Mouse (Mus musculus) CH12.LX (cell line): Measurements from ENCODE around the gene Mon2. TPM values are rescaled to one million over a fixed set of nuclear protein-coding genes. Genes with fewer than 3 reads are reported as not detected.
"Not testable (repeated sequence)": the region's sequence is repeated elsewhere in the genome, so short reads cannot be mapped to it uniquely, and the experiment has no call there.

Experiments
- DNase-seq: peaks from one replicate; pipeline ENCODE4 v3.0.0-alpha.2; 2013; ENCODE audit errors: extremely low read depth
- H3K27ac ChIP-seq: 2 replicates; pipeline ENCODE4 v1.5.1; 2012; ENCODE audit warnings: low read depth, mild to moderate bottlenecking, control low read depth, moderate library complexity; ENCODE audit not compliant: insufficient read depth
- H3K27me3 ChIP-seq: replicated peaks from 2 replicates; pipeline ENCODE3; 2012; ENCODE audit warnings: inconsistent platforms
- H3K36me3 ChIP-seq, 2 experiments: replicated peaks in 1 of 2; 2 replicates each; pipeline versions ENCODE3 to v1.6.1; 2012; ENCODE audit warnings: inconsistent platforms in 1 of 2, low read length in 1 of 2, mild to moderate bottlenecking in 1 of 2, mixed read lengths in 1 of 2, moderate library complexity in 1 of 2; ENCODE audit not compliant: control insufficient read depth in 1 of 2, insufficient read depth in 1 of 2
- H3K4me1 ChIP-seq, 2 experiments: 2 replicates each; pipeline ENCODE4 v1.6.1; 2012; ENCODE audit warnings: inconsistent platforms in 1 of 2, moderate library complexity in 1 of 2; ENCODE audit not compliant: insufficient read depth in 2 of 2, control insufficient read depth in 1 of 2
- H3K4me2 ChIP-seq: 2 replicates; pipeline ENCODE4 v1.6.1; 2012; ENCODE audit warnings: low read depth, mild to moderate bottlenecking, control low read depth; ENCODE audit not compliant: poor library complexity, insufficient read depth, severe bottlenecking
- H3K4me3 ChIP-seq, 3 experiments: fragments of 150-350 bp in 1 of 3; sonication (generic) in 1 of 3; replicated peaks in 1 of 3; 2 replicates each; pipeline versions ENCODE3 to v1.5.1; 2011 to 2012; ENCODE audit warnings: low read depth in 2 of 3, low read length in 2 of 3, mild to moderate bottlenecking in 2 of 3, moderate library complexity in 2 of 3, control low read depth in 1 of 3, improper control_type of control experiment in 1 of 3, inconsistent platforms in 1 of 3, mixed read lengths in 1 of 3; ENCODE audit not compliant: poor library complexity in 1 of 3
- H3K79me2 ChIP-seq: replicated peaks from 2 replicates; pipeline ENCODE4 v1.6.1; 2012; ENCODE audit warnings: mild to moderate bottlenecking, moderate library complexity; ENCODE audit not compliant: control insufficient read depth, poor library complexity, insufficient read depth, severe bottlenecking; ENCODE audit errors: extremely low read depth
- H3K9ac ChIP-seq: 2 replicates; pipeline ENCODE4 v1.6.1; 2012; ENCODE audit warnings: low read depth, mild to moderate bottlenecking, control low read depth, moderate library complexity; ENCODE audit not compliant: insufficient read depth
- H3K9me3 ChIP-seq: replicated peaks from 2 replicates; pipeline ENCODE3; 2012; ENCODE audit warnings: low read length, inconsistent platforms, mixed read lengths
- CHD1 ChIP-seq: IDR thresholded peaks from 2 replicates; pipeline ENCODE4 v1.6.1; 2012; ENCODE audit warnings: low read depth, low read length, improper control_type of control experiment, inconsistent platforms
- EP300 ChIP-seq: IDR thresholded peaks from 2 replicates; pipeline ENCODE4 v1.6.1; 2011; ENCODE audit warnings: low read length, improper control_type of control experiment
- JUN ChIP-seq: IDR thresholded peaks from 2 replicates; pipeline ENCODE4 v1.6.1; 2011; ENCODE audit warnings: low read depth, mild to moderate bottlenecking, low read length, improper control_type of control experiment, moderate library complexity; ENCODE audit not compliant: insufficient read depth
- MAFK ChIP-seq: IDR thresholded peaks from 2 replicates; pipeline ENCODE4 v1.6.1; 2011; ENCODE audit warnings: low read length, improper control_type of control experiment; ENCODE audit not compliant: insufficient replicate concordance
- NELFE ChIP-seq: IDR thresholded peaks from 2 replicates; pipeline ENCODE4 v1.6.1; 2011; ENCODE audit warnings: low read depth, low read length, improper control_type of control experiment
- NRF1 ChIP-seq: IDR thresholded peaks from 2 replicates; pipeline ENCODE4 v1.6.1; 2014; ENCODE audit warnings: low read depth, mild to moderate bottlenecking, inconsistent platforms, low read length, improper control_type of control experiment, moderate library complexity
- PAX5 ChIP-seq: IDR thresholded peaks from 2 replicates; pipeline ENCODE4 v1.6.1; 2012; ENCODE audit warnings: low read length, inconsistent platforms, mixed read lengths
- POLR2A ChIP-seq: IDR thresholded peaks from 2 replicates; pipeline ENCODE4 v1.6.1; 2011; ENCODE audit warnings: low read depth, mild to moderate bottlenecking, improper control_type of control experiment, low read length
- POLR2AphosphoS2 ChIP-seq: IDR thresholded peaks from 2 replicates; pipeline ENCODE4 v1.6.1; 2011; ENCODE audit warnings: low read depth, low read length, improper control_type of control experiment
- SIN3A ChIP-seq: IDR thresholded peaks from 2 replicates; pipeline ENCODE4 v1.6.1; 2012; ENCODE audit warnings: low read length, improper control_type of control experiment, inconsistent platforms
- SMC3 ChIP-seq: IDR thresholded peaks from 2 replicates; pipeline ENCODE4 v1.6.1; 2011; ENCODE audit warnings: low read depth, low read length, improper control_type of control experiment
- dilution Hi-C: fragments of 300-500 bp; cut with MboI; formaldehyde crosslinking; loops from 2 replicates; pipeline ENCODE4 v1.14.3; 2020; ENCODE audit warnings: low sequenced_read_pairs; ENCODE audit not compliant: extremely low pct_unique_long_range_greater_than_20kb, extremely low pct_ligation_motif_present
- in situ Hi-C: fragments of 300-500 bp; cut with MboI; formaldehyde crosslinking; loops from 3 replicates; pipeline ENCODE4 v1.14.3; 2019; ENCODE audit warnings: low sequenced_read_pairs, low pct_ligation_motif_present, low pct_unique_long_range_greater_than_20kb, mixed read lengths
- polyA plus RNA-seq: library from polyadenylated mRNA; unstranded; fragments of >175 nt; gene quantifications from 2 replicates; pipeline ENCODE4 v1.2.1, GENCODE M21; 2012; ENCODE audit warnings: low read depth; ENCODE audit not compliant: insufficient read length
- total RNA-seq, 2 experiments: library from RNA; depleted of rRNA; stranded (reverse); fragments of 300-350 nt in 1 of 2; fragments of >200 nt in 1 of 2; gene quantifications; 2 replicates each; pipeline ENCODE4 v1.2.3; 2012 to 2014

The Mon2 gene
- total and polyA plus RNA-seq, 3 experiments, result 18.6 to 31.0 (median 28.8) TPM

- Histone ChIP-seq H3K4me2 (no peak overlapping the region), H3K9ac (no peak overlapping the region), H3K79me2 (no peaks in the 10 kb centered on the region), H3K27me3 (no peaks in the 10 kb centered on the region), H3K27ac (no peak overlapping the region), H3K9me3 (no peaks in the 10 kb centered on the region), H3K4me3 (no peak overlapping the region), H3K36me3 (peaks cover 53 to 90% of the 10 kb centered on the region in 2 experiments), H3K4me1 (peaks cover 0 to 3% of the 10 kb centered on the region in 2 experiments; a peak in 1 of 4 replicates)
- no peak for DNase-seq
- dilution Hi-C loops (no loop called here), in situ Hi-C loops (no loop called here)
- TF ChIP-seq NRF1 (no peak), PAX5 (no peak), EP300 (no peak), POLR2AphosphoS2 (no peak), JUN (no peak)
These were observed 45.7 kb downstream of the Mon2 start for GRCm38 (mm10) chr10:123030589-123030988.

GRCm38 (mm10) chr10:123028949-123029348 lies 47.4 kb downstream of the Mon2 start:
- Histone ChIP-seq H3K27me3 (no peaks in the 10 kb centered on the region), H3K4me1 (peaks cover 0 to 3% of the 10 kb centered on the region in 2 experiments; a peak in 1 of 4 replicates), H3K79me2 (no peaks in the 10 kb centered on the region), H3K9ac (no peak overlapping the region), H3K4me2 (no peak overlapping the region), H3K27ac (no peak overlapping the region), H3K4me3 (no peak overlapping the region), H3K9me3 (no peaks in the 10 kb centered on the region), H3K36me3 (peaks cover 50 to 87% of the 10 kb centered on the region in 2 experiments)
- DNase-seq, result no peak
- in situ Hi-C loops, result no loop called here
- TF ChIP-seq SIN3A (no peak), MAFK (no peak), SMC3 (no peak), CHD1 (no peak), POLR2A (no peak), NELFE (no peak)
- dilution Hi-C loops, result no loop called here

DNA sequence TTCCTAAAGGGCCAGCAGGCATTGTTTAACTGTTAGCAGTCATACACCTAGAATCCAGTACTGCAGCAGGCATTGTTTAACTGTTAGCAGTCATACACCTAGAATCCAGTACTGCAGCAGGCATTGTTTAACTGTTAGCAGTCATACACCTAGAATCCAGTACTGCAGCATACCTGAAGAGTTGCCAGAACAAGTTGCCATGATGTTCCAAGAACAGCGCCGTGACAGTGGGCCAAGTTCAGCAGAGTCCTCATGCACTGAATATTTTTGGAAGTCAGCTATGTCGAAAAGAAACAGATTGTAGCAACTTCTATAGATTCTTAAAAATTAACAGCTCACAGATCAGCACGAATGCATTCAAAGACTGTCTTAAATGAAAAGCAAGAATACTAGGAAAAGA lies 49.6 kb downstream of the Mon2 start:
- DNase-seq, dilution Hi-C loops, in situ Hi-C loops, H3K9me3 ChIP-seq, H3K27ac ChIP-seq, H3K4me1 ChIP-seq, H3K4me3 ChIP-seq, H3K79me2 ChIP-seq, H3K27me3 ChIP-seq, H3K4me2 ChIP-seq, H3K9ac ChIP-seq: not testable (repeated sequence)
- H3K36me3 ChIP-seq, result peaks cover 59 to 88% of the 10 kb centered on the region in 2 experiments
